Mouse (Mus musculus) right cerebral cortex, adult 18-20 months (tissue): ENCODE data around the gene Atp5g1.
"Not testable (repeated sequence)": the region's sequence is repeated elsewhere in the genome, so short reads cannot be mapped to it uniquely, and the experiment has no call there.

ENCODE experiments used
- DNase-seq: peaks from one replicate; pipeline ENCODE4 v3.0.0; 2022; ENCODE audit warnings: mixed read lengths

Gene Atp5g1

GRCm38 (mm10) chr11:96075509-96076220, at the start of gene Atp5g1:
Gene Atp5g1 (minus strand): TSS chr11:96075670.
- peak; percentile 100 for DNase-seq

GRCm38 (mm10) chr11:96124052-96124914, 48.8 kb upstream of the Atp5g1 start:
- peak; percentile 2 for DNase-seq

- not testable (repeated sequence) for DNase-seq
These were observed 47.3 kb upstream of the Atp5g1 start for GRCm38 (mm10) chr11:96122806-96123205.

GRCm38 (mm10) chr11:96119401-96119800, 43.9 kb upstream of the Atp5g1 start:
- DNase-seq, result no peak

- DNase-seq, result not testable (repeated sequence)
These were observed 41.5 kb upstream of the Atp5g1 start for GRCm38 (mm10) chr11:96116925-96117324.

- DNase-seq, result no peak
These were observed 40.6 kb upstream of the Atp5g1 start for GRCm38 (mm10) chr11:96116116-96116515.

- DNase-seq, result no peak
These were observed 39.9 kb upstream of the Atp5g1 start for GRCm38 (mm10) chr11:96115416-96115815.

GRCm38 (mm10) chr11:96114077-96114476, 38.6 kb upstream of the Atp5g1 start:
- no peak for DNase-seq

- DNase-seq, result no peak
These were observed 36.3 kb upstream of the Atp5g1 start, which contains the start of gene Calcoco2 for GRCm38 (mm10) chr11:96111751-96112150. Gene Calcoco2 (minus strand): TSS chr11:96111964.

- DNase-seq, result not testable (repeated sequence)
These were observed 35.5 kb upstream of the Atp5g1 start for GRCm38 (mm10) chr11:96110950-96111349.

GRCm38 (mm10) chr11:96108376-96108775, 32.9 kb upstream of the Atp5g1 start:
- DNase-seq, result no peak

- DNase-seq, result peak; percentile 25
These were observed 17.9 kb upstream of the Atp5g1 start for GRCm38 (mm10) chr11:96093361-96093760.

GRCm38 (mm10) chr11:96092674-96093291, 17.3 kb upstream of the Atp5g1 start:
- no peak for DNase-seq

GRCm38 (mm10) chr11:96091073-96091472, 15.6 kb upstream of the Atp5g1 start:
- DNase-seq, result no peak

- DNase-seq, result no peak
These were observed 12.5 kb upstream of the Atp5g1 start for GRCm38 (mm10) chr11:96087981-96088380.

- no peak for DNase-seq
These were observed 7.2 kb upstream of the Atp5g1 start for GRCm38 (mm10) chr11:96082682-96083081.

- no peak for DNase-seq
These were observed 5.3 kb upstream of the Atp5g1 start for GRCm38 (mm10) chr11:96080736-96081135.

GRCm38 (mm10) chr11:96076221-96077105, 993 bp upstream of the Atp5g1 start:
- no peak for DNase-seq

- no peak for DNase-seq
These were observed 327 bp downstream of the Atp5g1 start for GRCm38 (mm10) chr11:96075177-96075508.

- DNase-seq, result peak; percentile 19
These were observed 906 bp downstream of the Atp5g1 start for GRCm38 (mm10) chr11:96074351-96075176.

GRCm38 (mm10) chr11:96073295-96073993, 2.0 kb downstream of the Atp5g1 start:
- no peak for DNase-seq
